Mouse (Mus musculus) intestine, embryonic 14.5 days (tissue): Measurements from ENCODE around the gene Stox2. TPM values are rescaled to one million over a fixed set of nuclear protein-coding genes. Genes with fewer than 3 reads are reported as not detected.

ENCODE experiments used
- ATAC-seq: fragments of 200-750 bp; cut with Nextera tagmentation; replicated peaks from 2 replicates; pipeline ENCODE4 v1.8.0; 2017; ENCODE audit warnings: low read depth, moderate number of reproducible peaks, moderate TSS enrichment, moderate library complexity; ENCODE audit not compliant: low FRiP score, low TSS enrichment
- DNase-seq: peaks from one replicate; pipeline ENCODE4 v3.0.0-alpha.2; 2018; ENCODE audit warnings: low spot score
- H3K27ac ChIP-seq: fragments of 300-500 bp; sonication (generic); 2 replicates; pipeline ENCODE4 v1.5.1; 2014; ENCODE audit warnings: low read depth, mild to moderate bottlenecking, control low read depth
- H3K27me3 ChIP-seq: fragments of 300-500 bp; sonication (generic); replicated peaks from 2 replicates; pipeline ENCODE4 v1.6.1; 2014; ENCODE audit warnings: low read length, control low read depth; ENCODE audit not compliant: control insufficient read depth, insufficient read depth
- H3K36me3 ChIP-seq: fragments of 300-500 bp; sonication (generic); 2 replicates; pipeline ENCODE4 v1.6.1; 2014; ENCODE audit warnings: low read length, control low read depth; ENCODE audit not compliant: control insufficient read depth, insufficient read depth
- H3K4me1 ChIP-seq: fragments of 300-500 bp; sonication (generic); replicated peaks from 2 replicates; pipeline ENCODE4 v1.6.1; 2014; ENCODE audit warnings: low read length, control low read depth, mixed read lengths; ENCODE audit not compliant: control insufficient read depth, insufficient read depth
- H3K4me2 ChIP-seq: fragments of 300-500 bp; sonication (generic); 2 replicates; pipeline ENCODE4 v1.6.1; 2014; ENCODE audit warnings: low read length
- H3K4me3 ChIP-seq: fragments of 300-500 bp; sonication (generic); 2 replicates; pipeline ENCODE4 v1.5.1; 2014; ENCODE audit warnings: low read depth, low read length, control low read depth, mixed read lengths
- H3K9ac ChIP-seq: fragments of 300-500 bp; sonication (generic); 2 replicates; pipeline ENCODE4 v1.6.1; 2014; ENCODE audit warnings: mild to moderate bottlenecking, low read length
- H3K9me3 ChIP-seq: fragments of 300-500 bp; sonication (generic); 2 replicates; pipeline ENCODE4 v1.6.1; 2016; ENCODE audit warnings: low read length, control low read depth; ENCODE audit not compliant: control insufficient read depth
- WGBS: fragments of 180-500 bp; shearing (Covaris S2); extraction: QIAGEN DNeasy Blood & Tissue Kit; methylation state at CpG from one replicate; pipeline ENCODE4 v1.1.7; 2014; 5-methylcytosine and 5-hydroxymethylcytosine counted together
- polyA plus RNA-seq: library from polyadenylated mRNA; unstranded; fragments of >200 nt; fragmentation: Nextera tagmentation; extraction: Ambion mirVana; gene quantifications from 2 replicates; pipeline ENCODE4 v1.2.1, GENCODE M21; 2014

The Stox2 gene
- 10.6 and 12.8 TPM in 2 replicates for polyA plus RNA-seq

DNA sequence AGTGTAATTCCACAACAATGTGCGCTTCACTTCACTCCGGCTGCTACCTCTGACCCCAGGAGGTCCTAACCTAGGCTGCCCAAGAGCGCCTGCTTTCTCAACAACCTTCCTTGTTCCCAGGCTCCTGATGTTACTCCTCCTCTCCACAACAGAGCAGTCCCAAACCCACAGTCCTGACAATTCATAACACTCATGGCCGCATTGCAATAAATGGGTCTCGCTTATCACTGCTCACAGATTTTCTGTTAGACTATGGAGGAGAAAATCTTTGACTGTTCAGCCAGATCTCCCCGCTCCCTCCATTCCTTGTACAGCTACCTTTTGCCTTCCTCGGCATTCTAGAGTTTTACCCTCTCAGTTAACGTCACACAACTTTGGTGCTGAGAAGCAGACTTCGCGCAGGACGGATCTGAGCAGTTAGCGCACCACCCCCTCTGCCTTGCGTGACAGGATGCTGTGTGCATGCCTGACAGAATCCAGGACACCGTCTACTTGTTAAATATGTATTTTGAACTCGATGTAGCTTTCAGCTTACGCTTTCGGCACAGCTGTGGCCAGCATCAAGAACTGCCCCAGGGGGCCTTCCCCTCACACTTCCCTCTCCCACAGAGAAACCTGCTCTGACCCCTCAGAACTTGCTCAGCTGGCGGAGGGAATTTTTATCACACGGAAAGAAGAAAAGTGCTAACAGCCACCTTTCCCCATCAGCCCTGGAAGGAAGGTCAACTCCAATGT lies at the start of gene Stox2:
Gene Stox2, minus strand, starts transcription at position 51 of the 735 bp plus-strand sequence.
- WGBS = 55% methylated on average over 19 of the region's 19 CpGs
- Histone ChIP-seq H3K4me3 (no peak within 1 kb of the TSS), H3K27me3 (no peaks in the 10 kb centered on the region), H3K36me3 (no peaks in the 10 kb centered on the region), H3K9ac (no peak within 1 kb of the TSS), H3K4me2 (0 out of 2 replicates have a peak within 1 kb of the TSS, but pooled peaks have one; percentile 9), H3K4me1 (no peaks in the 10 kb centered on the region), H3K9me3 (no peaks in the 10 kb centered on the region), H3K27ac (no peak within 1 kb of the TSS)
- DNase-seq (peak; percentile 55), ATAC-seq (peak; percentile 36; the same call in 1 of the 2 replicates)

DNA sequence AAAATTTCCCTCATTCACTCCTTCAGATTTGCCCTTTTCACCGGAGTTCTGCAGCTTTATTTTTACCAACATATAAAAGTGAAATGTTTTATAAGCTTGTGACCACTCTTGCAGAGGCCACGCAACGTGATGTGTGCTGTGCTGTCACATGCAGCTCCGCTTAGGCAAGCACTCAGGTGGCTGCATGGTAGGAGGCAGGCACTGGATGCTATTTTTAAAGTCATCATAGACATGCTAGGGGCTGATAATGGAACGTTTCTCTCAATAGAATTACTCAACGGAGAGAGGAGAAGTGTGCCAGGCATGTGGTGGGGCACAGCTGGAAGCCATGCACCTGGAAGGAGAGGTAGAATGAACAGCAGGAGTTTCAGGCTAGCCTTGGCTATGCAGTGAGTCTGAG lies 49.3 kb upstream of the Stox2 start:
- Histone ChIP-seq H3K4me3 (no peak overlapping the region), H3K36me3 (peaks cover 81% of the 10 kb centered on the region), H3K9me3 (no peaks in the 10 kb centered on the region), H3K27me3 (no peaks in the 10 kb centered on the region), H3K4me2 (no peak overlapping the region), H3K4me1 (no peaks in the 10 kb centered on the region), H3K9ac (no peak overlapping the region), H3K27ac (no peak overlapping the region)
- ATAC-seq = no peak
- DNase-seq = no peak
- WGBS = 80% methylated on average over 6 of the region's 6 CpGs

DNA sequence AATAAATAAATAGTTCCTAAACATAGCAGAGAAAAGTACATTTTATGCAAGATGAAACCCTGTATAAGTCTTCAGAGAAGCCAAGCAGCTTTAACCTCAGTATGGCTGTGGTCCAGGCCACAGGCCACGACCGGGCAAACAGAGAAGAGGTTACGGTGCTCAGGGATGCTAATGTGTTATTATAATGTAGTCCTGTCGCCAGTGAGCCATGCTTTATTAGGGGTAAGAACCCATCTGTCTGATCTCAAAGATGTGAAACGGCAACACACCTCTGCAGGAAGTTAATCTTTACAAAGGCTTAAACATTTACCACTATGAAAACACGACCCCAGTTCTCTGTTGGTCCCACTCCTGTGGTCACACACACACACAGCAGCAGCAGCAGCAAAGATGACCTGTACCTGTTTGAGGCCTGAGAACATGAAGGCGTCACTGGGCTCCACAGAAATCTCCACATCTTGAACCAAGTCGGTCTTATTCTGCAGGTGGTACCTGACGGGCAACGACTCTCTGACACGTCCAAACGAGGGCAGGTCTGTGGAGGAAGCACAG lies 48.5 kb upstream of the Stox2 start:
- DNase-seq = no peak
- WGBS = 56% methylated on average over 12 of the region's 12 CpGs
- peaks cover 86% of the 10 kb centered on the region for H3K36me3 ChIP-seq
- no peaks in the 10 kb centered on the region for H3K4me1 ChIP-seq
- H3K9me3 ChIP-seq = no peaks in the 10 kb centered on the region
- no peak; the same call in 1 of the 2 replicates for ATAC-seq
- H3K4me3 ChIP-seq = no peak overlapping the region
- H3K27me3 ChIP-seq = no peaks in the 10 kb centered on the region
- no peak overlapping the region for H3K4me2 ChIP-seq
- H3K27ac ChIP-seq = no peak overlapping the region
- H3K9ac ChIP-seq = no peak overlapping the region

DNA sequence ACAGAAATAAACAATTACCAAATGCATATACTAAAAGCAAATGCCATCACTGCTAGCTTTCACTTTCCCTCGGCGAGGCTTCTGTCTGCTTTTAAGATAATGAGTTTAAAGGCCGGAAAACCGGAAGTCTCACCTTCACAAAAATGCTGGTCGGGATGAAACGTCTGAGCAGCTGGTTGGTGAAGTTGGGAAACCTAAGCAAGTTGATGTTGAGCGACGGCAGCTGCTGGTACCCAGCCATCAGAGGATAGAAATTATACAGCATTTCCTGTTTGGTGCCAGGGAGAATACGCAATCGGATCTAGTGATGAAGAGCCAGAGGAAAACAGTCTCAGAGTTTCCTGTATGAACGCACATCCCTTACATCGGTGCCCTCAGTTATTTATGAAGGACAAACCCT lies 46.9 kb upstream of the Stox2 start:
- Histone ChIP-seq H3K9me3 (no peaks in the 10 kb centered on the region), H3K36me3 (peaks cover 82% of the 10 kb centered on the region), H3K4me1 (no peaks in the 10 kb centered on the region), H3K4me3 (no peak overlapping the region), H3K27me3 (no peaks in the 10 kb centered on the region), H3K4me2 (no peak overlapping the region), H3K27ac (no peak overlapping the region), H3K9ac (no peak overlapping the region)
- WGBS = 87% methylated on average over 12 of the region's 12 CpGs
- ATAC-seq = no peak
- DNase-seq = no peak

DNA sequence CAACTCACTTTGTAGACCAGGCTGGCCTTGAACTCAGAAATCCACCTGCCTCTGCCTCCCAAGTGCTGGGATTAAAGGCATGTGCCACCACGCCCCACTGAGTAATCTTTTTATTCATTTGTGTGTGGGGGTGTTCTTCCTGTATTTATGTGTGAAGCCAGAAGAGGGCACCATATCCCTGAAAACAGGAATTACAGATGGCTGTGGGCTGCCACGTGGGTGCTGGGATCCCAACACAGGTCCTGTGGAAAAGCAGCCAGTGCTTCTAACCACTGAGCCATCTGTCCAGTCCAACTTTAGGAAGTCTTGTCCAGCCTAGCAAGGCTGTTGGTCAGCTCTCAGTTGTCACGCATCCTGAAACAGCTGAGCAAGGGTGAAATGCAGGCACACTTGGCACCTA lies 41.1 kb upstream of the Stox2 start:
- H3K4me1 ChIP-seq = no peaks in the 10 kb centered on the region
- 0 out of 2 replicates have a peak, but pooled peaks cover 2% of the 10 kb centered on the region for H3K9me3 ChIP-seq
- WGBS = 86% methylated on average over 3 of the region's 3 CpGs
- H3K4me3 ChIP-seq = no peak overlapping the region
- H3K27me3 ChIP-seq = no peaks in the 10 kb centered on the region
- H3K9ac ChIP-seq = no peak overlapping the region
- H3K4me2 ChIP-seq = no peak overlapping the region
- H3K27ac ChIP-seq = no peak overlapping the region
- no peak for ATAC-seq
- no peak for DNase-seq
- H3K36me3 ChIP-seq = peaks cover 32% of the 10 kb centered on the region

DNA sequence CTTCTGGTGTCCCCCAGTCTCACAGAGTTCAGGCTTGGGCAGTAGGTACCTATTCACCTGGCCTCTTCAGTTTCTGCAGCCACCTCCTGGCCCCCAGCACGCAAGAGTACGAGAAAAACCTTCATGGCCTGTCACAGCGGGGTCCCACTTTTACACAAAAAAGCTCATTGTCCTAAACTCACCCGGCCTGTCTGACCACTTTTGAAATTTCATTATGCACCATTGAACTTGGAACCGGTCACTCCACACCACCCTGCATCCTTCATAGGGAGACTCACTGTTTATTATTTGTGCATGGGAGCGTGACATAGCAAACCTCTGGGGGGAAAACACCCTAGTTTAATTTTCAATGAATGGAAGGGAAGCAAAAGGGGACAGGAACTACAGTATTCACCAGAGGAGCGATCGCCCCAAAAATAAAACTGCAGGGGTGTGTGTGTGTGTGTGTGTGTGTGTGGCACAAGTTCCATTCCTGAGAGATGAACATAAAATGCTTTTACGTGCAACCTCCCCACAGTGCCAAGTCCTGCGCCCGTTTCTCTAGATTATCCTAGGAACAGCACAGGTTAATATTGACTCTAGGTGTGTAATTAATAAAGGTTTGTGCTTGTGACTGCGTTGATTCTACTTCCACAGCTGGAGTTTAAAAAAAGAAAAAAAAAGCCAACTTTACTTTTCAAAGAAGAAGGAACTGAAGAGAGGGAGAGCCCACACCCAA lies 36.4 kb upstream of the Stox2 start:
- 70% methylated on average over 12 of the region's 12 CpGs for WGBS
- Histone ChIP-seq H3K9ac (no peak overlapping the region), H3K4me2 (no peak overlapping the region), H3K27me3 (no peaks in the 10 kb centered on the region), H3K4me3 (no peak overlapping the region), H3K4me1 (0 out of 2 replicates have a peak, but pooled peaks cover 2% of the 10 kb centered on the region), H3K9me3 (0 out of 2 replicates have a peak, but pooled peaks cover 2% of the 10 kb centered on the region), H3K36me3 (peaks cover 3% of the 10 kb centered on the region; the same call in 1 of the 2 replicates), H3K27ac (no peak overlapping the region)
- ATAC-seq = no peak
- peak; percentile 55 for DNase-seq

DNA sequence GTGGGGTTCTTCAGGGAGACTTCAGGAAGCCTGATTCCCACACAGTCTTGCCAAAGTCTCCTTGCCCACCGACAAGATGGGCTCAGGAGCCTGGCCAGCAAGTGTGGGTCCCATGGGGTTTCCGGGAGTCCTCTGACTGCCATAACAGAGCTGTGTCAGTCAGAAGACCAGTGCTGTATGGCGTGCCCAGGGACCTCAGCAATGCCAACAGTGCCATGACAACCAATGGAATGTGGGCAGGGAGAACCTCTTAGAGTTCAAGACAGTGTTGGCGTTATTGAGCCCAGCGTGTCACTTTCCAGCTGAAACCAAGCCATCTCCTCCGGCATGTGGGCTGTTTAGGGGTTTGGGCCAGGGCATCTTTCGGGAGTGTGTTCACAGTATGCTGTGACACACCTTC lies 33.9 kb upstream of the Stox2 start:
- Histone ChIP-seq H3K9ac (no peak overlapping the region), H3K36me3 (no peaks in the 10 kb centered on the region), H3K27me3 (no peaks in the 10 kb centered on the region), H3K27ac (no peak overlapping the region), H3K4me1 (0 out of 2 replicates have a peak, but pooled peaks cover 2% of the 10 kb centered on the region), H3K9me3 (no peaks in the 10 kb centered on the region), H3K4me2 (no peak overlapping the region), H3K4me3 (no peak overlapping the region)
- ATAC-seq = no peak
- 97% methylated on average over 7 of the region's 7 CpGs for WGBS
- no peak for DNase-seq

DNA sequence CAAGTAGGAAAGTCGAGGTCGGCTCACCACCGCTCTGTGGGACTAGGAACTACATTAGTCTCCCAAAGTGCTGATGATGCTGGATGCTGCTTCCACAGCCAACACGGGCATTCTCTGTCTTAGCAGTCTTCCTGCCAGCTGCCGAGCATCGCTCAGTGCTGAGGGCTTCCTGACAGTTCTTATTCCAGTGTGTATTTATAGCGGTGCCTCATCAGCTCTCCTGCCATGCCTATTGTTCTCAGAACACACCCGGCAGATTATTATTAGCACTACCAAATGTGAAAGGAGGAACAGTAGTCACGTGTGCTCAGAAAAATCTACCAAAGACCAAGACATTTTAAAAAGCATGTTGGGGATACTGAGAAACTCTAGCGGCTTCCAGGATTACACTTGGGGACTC lies 15.5 kb upstream of the Stox2 start:
- Histone ChIP-seq H3K4me2 (no peak overlapping the region), H3K27ac (no peak overlapping the region), H3K27me3 (no peaks in the 10 kb centered on the region), H3K4me3 (no peak overlapping the region), H3K9ac (no peak overlapping the region), H3K9me3 (no peaks in the 10 kb centered on the region), H3K36me3 (no peaks in the 10 kb centered on the region), H3K4me1 (no peaks in the 10 kb centered on the region)
- 73% methylated on average over 10 of the region's 10 CpGs for WGBS
- ATAC-seq = no peak
- no peak for DNase-seq
